Mouse (Mus musculus) C2C12 (cell line): ENCODE data around the gene Rhobtb1.

Source experiments
- CEBPB ChIP-seq: IDR thresholded peaks from one replicate; pipeline ENCODE4 v1.6.1; 2011; ENCODE audit warnings: low read depth, mild to moderate bottlenecking, control low read depth, moderate library complexity
- CTCF ChIP-seq: IDR thresholded peaks from one replicate; pipeline ENCODE4 v1.5.1; 2011; ENCODE audit not compliant: control insufficient read depth, insufficient read depth, insufficient read length
- MAX ChIP-seq: IDR thresholded peaks from one replicate; pipeline ENCODE4 v1.6.1; 2011; ENCODE audit warnings: mild to moderate bottlenecking, control low read depth
- MYOD1 ChIP-seq: IDR thresholded peaks from one replicate; pipeline ENCODE4 v1.6.1; 2011; ENCODE audit warnings: low read depth; ENCODE audit not compliant: control insufficient read depth, insufficient read length
- MYOG ChIP-seq: IDR thresholded peaks from one replicate; pipeline ENCODE4 v1.6.1; 2011; ENCODE audit not compliant: control insufficient read depth, insufficient read length; ENCODE audit errors: extremely low read depth
- USF1 ChIP-seq: IDR thresholded peaks from one replicate; pipeline ENCODE4 v1.6.1; 2011; ENCODE audit warnings: low read depth, mild to moderate bottlenecking, control low read depth, moderate library complexity

- no peak for TF ChIP-seq CTCF
- TF ChIP-seq MAX, result no peak
- TF ChIP-seq MYOD1, result no peak
- TF ChIP-seq CEBPB, result no peak
- TF ChIP-seq USF1, result no peak
- no peak for TF ChIP-seq MYOG
Measured at GRCm38 (mm10) chr10:69165847-69166246, 14.6 kb downstream of the Rhobtb1 start.
